Mouse (Mus musculus) MEL (cell line): ENCODE measurements at regions not wholly inside any gene's neighbourhood (a gene's known extent, or its start where the extent isn't known, plus 50 kb on each side); places are given as distances from the start of the nearest gene placed in this dataset.

Source experiments
- DNase-seq: peaks from one replicate; pipeline ENCODE4 v3.0.0; 2011; ENCODE audit warnings: low read depth, low spot score
- H3K27ac ChIP-seq: 2 replicates; pipeline ENCODE4 v1.5.1; 2012; ENCODE audit warnings: low read depth, mild to moderate bottlenecking, control low read depth, low read length, moderate library complexity; ENCODE audit not compliant: control insufficient read depth
- H3K27me3 ChIP-seq, 2 experiments: fragments of 150-350 bp in 1 of 2; sonication (generic) in 1 of 2; 2 replicates each; pipeline ENCODE4 v1.6.1; 2012; ENCODE audit warnings: low read length in 2 of 2, mild to moderate bottlenecking in 2 of 2, improper control_type of control experiment in 1 of 2, moderate library complexity in 1 of 2; ENCODE audit not compliant: insufficient read depth in 2 of 2, control insufficient read depth in 1 of 2
- H3K36me3 ChIP-seq, 2 experiments: 2 replicates each; pipeline ENCODE4 v1.6.1; 2012 to 2014; ENCODE audit warnings: low read length in 2 of 2, improper control_type of control experiment in 1 of 2, inconsistent platforms in 1 of 2, mild to moderate bottlenecking in 1 of 2; ENCODE audit not compliant: insufficient read depth in 2 of 2, control insufficient read depth in 1 of 2
- H3K4me1 ChIP-seq, 2 experiments: fragments of 150-350 bp in 1 of 2; sonication (generic) in 1 of 2; 2 replicates each; pipeline ENCODE4 v1.6.1; 2012; ENCODE audit warnings: low read length in 2 of 2, improper control_type of control experiment in 1 of 2, mild to moderate bottlenecking in 1 of 2; ENCODE audit not compliant: insufficient read depth in 2 of 2, control insufficient read depth in 1 of 2
- H3K4me3 ChIP-seq, 2 experiments: fragments of 150-350 bp in 1 of 2; sonication (generic) in 1 of 2; 2 replicates each; pipeline ENCODE4 v1.5.1; 2012; ENCODE audit warnings: low read depth in 2 of 2, low read length in 2 of 2, mild to moderate bottlenecking in 2 of 2, moderate library complexity in 2 of 2, control low read depth in 1 of 2, improper control_type of control experiment in 1 of 2; ENCODE audit not compliant: control insufficient read depth in 1 of 2, insufficient read depth in 1 of 2
- H3K79me2 ChIP-seq: 2 replicates; pipeline ENCODE4 v1.6.1; 2012; ENCODE audit warnings: mild to moderate bottlenecking, low read length, moderate library complexity; ENCODE audit not compliant: control insufficient read depth, poor library complexity, insufficient read depth
- H3K9ac ChIP-seq: 2 replicates; pipeline ENCODE4 v1.6.1; 2012; ENCODE audit warnings: low read depth, mild to moderate bottlenecking, control low read depth, low read length, moderate library complexity; ENCODE audit not compliant: control insufficient read depth, poor library complexity, severe bottlenecking
- H3K9me3 ChIP-seq: fragments of 150-350 bp; sonication (generic); replicated peaks from 2 replicates; pipeline ENCODE4 v1.6.1; 2012; ENCODE audit warnings: mild to moderate bottlenecking, low read length, improper control_type of control experiment, moderate library complexity; ENCODE audit not compliant: insufficient read depth
- CHD1 ChIP-seq: IDR thresholded peaks from 2 replicates; pipeline ENCODE4 v1.6.1; 2012; ENCODE audit warnings: low read depth, mild to moderate bottlenecking, inconsistent platforms, low read length, improper control_type of control experiment
- CHD2 ChIP-seq: IDR thresholded peaks from 2 replicates; pipeline ENCODE4 v1.6.1; 2011; ENCODE audit warnings: low read length, improper control_type of control experiment
- CTCF ChIP-seq, 3 experiments: IDR thresholded peaks in 2 of 3; conservative IDR thresholded peaks in 1 of 3; 2 replicates each; pipeline ENCODE4 v1.5.1; 2011 to 2012; ENCODE audit warnings: low read length in 3 of 3, low read depth in 2 of 3, mild to moderate bottlenecking in 2 of 3, improper control_type of control experiment in 1 of 3, inconsistent platforms in 1 of 3, mixed read lengths in 1 of 3, moderate library complexity in 1 of 3; ENCODE audit not compliant: control insufficient read depth in 1 of 3, insufficient read depth in 1 of 3, poor library complexity in 1 of 3, severe bottlenecking in 1 of 3
- E2F4 ChIP-seq: IDR thresholded peaks from 2 replicates; pipeline ENCODE4 v1.6.1; 2011; ENCODE audit warnings: low read depth, low read length, improper control_type of control experiment, borderline replicate concordance
- ELF1 ChIP-seq: IDR thresholded peaks from 2 replicates; pipeline ENCODE4 v1.6.1; 2014; ENCODE audit warnings: low read depth, mild to moderate bottlenecking, inconsistent platforms, low read length, improper control_type of control experiment, moderate library complexity
- GABPA ChIP-seq: IDR thresholded peaks from 2 replicates; pipeline ENCODE4 v1.6.1; 2012; ENCODE audit warnings: low read depth, mild to moderate bottlenecking, inconsistent platforms, low read length, improper control_type of control experiment, moderate library complexity
- GATA1 ChIP-seq: IDR thresholded peaks from 2 replicates; pipeline ENCODE4 v1.6.1; 2011; ENCODE audit warnings: low read depth, low read length, improper control_type of control experiment
- KAT2A ChIP-seq: conservative IDR thresholded peaks from 2 replicates; pipeline ENCODE4 v1.6.1; 2012; ENCODE audit warnings: low read depth, low read length, improper control_type of control experiment, inconsistent platforms
- MAFK ChIP-seq: IDR thresholded peaks from 2 replicates; pipeline ENCODE4 v1.6.1; 2011; ENCODE audit warnings: low read depth, mild to moderate bottlenecking, low read length, improper control_type of control experiment, borderline replicate concordance
- MYB ChIP-seq: IDR thresholded peaks from 2 replicates; pipeline ENCODE4 v1.6.1; 2011; ENCODE audit warnings: mild to moderate bottlenecking, low read depth, low read length, improper control_type of control experiment
- NELFE ChIP-seq: IDR thresholded peaks from 2 replicates; pipeline ENCODE4 v1.6.1; 2011; ENCODE audit warnings: low read depth, low read length, improper control_type of control experiment
- NRF1 ChIP-seq: IDR thresholded peaks from 2 replicates; pipeline ENCODE4 v1.6.1; 2014; ENCODE audit warnings: low read depth, mild to moderate bottlenecking, inconsistent platforms, low read length, improper control_type of control experiment, moderate library complexity; ENCODE audit not compliant: poor library complexity, insufficient read depth, severe bottlenecking
- POLR2A ChIP-seq, 2 experiments: IDR thresholded peaks; 2 replicates each; pipeline ENCODE4 v1.6.1; 2011 to 2012; ENCODE audit warnings: low read length in 2 of 2, mild to moderate bottlenecking in 2 of 2, control low read depth in 1 of 2, improper control_type of control experiment in 1 of 2, low read depth in 1 of 2, moderate library complexity in 1 of 2; ENCODE audit not compliant: control insufficient read depth in 1 of 2, insufficient read depth in 1 of 2, poor library complexity in 1 of 2
- POLR2AphosphoS2 ChIP-seq: IDR thresholded peaks from 2 replicates; pipeline ENCODE4 v1.6.1; 2011; ENCODE audit warnings: low read length, improper control_type of control experiment
- RCOR1 ChIP-seq: IDR thresholded peaks from 2 replicates; pipeline ENCODE4 v1.6.1; 2012; ENCODE audit warnings: low read depth, mild to moderate bottlenecking, inconsistent platforms, low read length, improper control_type of control experiment
- SIN3A ChIP-seq: IDR thresholded peaks from 2 replicates; pipeline ENCODE4 v1.6.1; 2012; ENCODE audit warnings: low read length, improper control_type of control experiment, inconsistent platforms
- SMC3 ChIP-seq: IDR thresholded peaks from 2 replicates; pipeline ENCODE4 v1.6.1; 2011; ENCODE audit warnings: low read depth, low read length, improper control_type of control experiment
- TAL1 ChIP-seq: IDR thresholded peaks from 2 replicates; pipeline ENCODE4 v1.6.1; 2012; ENCODE audit warnings: mild to moderate bottlenecking, inconsistent platforms, low read length, moderate library complexity, mixed read lengths
- TBP ChIP-seq: IDR thresholded peaks from 2 replicates; pipeline ENCODE4 v1.8.0; 2011; ENCODE audit warnings: low read depth, low read length, improper control_type of control experiment
- UBTF ChIP-seq: IDR thresholded peaks from 2 replicates; pipeline ENCODE4 v1.6.1; 2012; ENCODE audit warnings: low read depth, mild to moderate bottlenecking, inconsistent platforms, low read length, improper control_type of control experiment, moderate library complexity, borderline replicate concordance; ENCODE audit not compliant: insufficient read depth
- USF1 ChIP-seq: IDR thresholded peaks from 2 replicates; pipeline ENCODE4 v1.6.1; 2014; ENCODE audit warnings: low read depth, mild to moderate bottlenecking, inconsistent platforms, low read length, improper control_type of control experiment, moderate library complexity
- USF2 ChIP-seq, 2 experiments: IDR thresholded peaks; 2 replicates each; pipeline ENCODE4 v1.6.1; 2011 to 2012; ENCODE audit warnings: improper control_type of control experiment in 2 of 2, low read length in 2 of 2, borderline replicate concordance in 1 of 2, inconsistent platforms in 1 of 2, low read depth in 1 of 2, mild to moderate bottlenecking in 1 of 2; ENCODE audit not compliant: insufficient read depth in 1 of 2
- ZC3H11A ChIP-seq: IDR thresholded peaks from 2 replicates; pipeline ENCODE4 v1.6.1; 2012; ENCODE audit warnings: low read depth, mild to moderate bottlenecking, inconsistent platforms, low read length, improper control_type of control experiment
- ZKSCAN1 ChIP-seq: IDR thresholded peaks from 2 replicates; pipeline ENCODE4 v1.6.1; 2012; ENCODE audit warnings: low read depth, mild to moderate bottlenecking, inconsistent platforms, low read length, improper control_type of control experiment, moderate library complexity
- ZNF384 ChIP-seq: IDR thresholded peaks from 2 replicates; pipeline ENCODE4 v1.6.1; 2012; ENCODE audit warnings: low read depth, mild to moderate bottlenecking, inconsistent platforms, low read length, improper control_type of control experiment

GRCm38 (mm10) chr9:115559521-115559920 is 249.3 kb upstream of the Stt3b start:
- H3K36me3 ChIP-seq = no peaks in the 10 kb centered on the region
- no peaks in the 10 kb centered on the region for H3K4me1 ChIP-seq
- H3K27me3 ChIP-seq = no peaks in the 10 kb centered on the region
- TF ChIP-seq KAT2A = no peak
- no peak for TF ChIP-seq TAL1
- TF ChIP-seq CHD2 = no peak
- TF ChIP-seq RCOR1 = no peak
- TF ChIP-seq NRF1 = no peak
- TF ChIP-seq NELFE = no peak
- TF ChIP-seq ELF1 = no peak
- no peak for TF ChIP-seq POLR2AphosphoS2
- no peak for TF ChIP-seq E2F4
- no peak for TF ChIP-seq CHD1
- no peak for TF ChIP-seq MYB
- no peak for TF ChIP-seq ZNF384
- TF ChIP-seq USF1 = no peak
- no peak for TF ChIP-seq MAFK
- TF ChIP-seq CTCF (IDR thresholded peaks at IDR 0.05 in 2 of 3, conservative IDR thresholded peaks at IDR 0.05 in 1 of 3; ENCODE audit: control insufficient read depth in 1 of 3, insufficient read depth in 1 of 3, low read depth in 2 of 3, low read length in 3 of 3, poor library complexity in 1 of 3, severe bottlenecking in 1 of 3) = no peak
- no peak for TF ChIP-seq GABPA
- TF ChIP-seq ZKSCAN1 = no peak
- no peaks in the 10 kb centered on the region for H3K79me2 ChIP-seq
- no peaks in the 10 kb centered on the region for H3K9me3 ChIP-seq
- DNase-seq = no peak
- no peak overlapping the region for H3K4me3 ChIP-seq
- H3K9ac ChIP-seq = no peak overlapping the region
- no peak overlapping the region for H3K27ac ChIP-seq

- H3K4me3 ChIP-seq = no peak overlapping the region
- DNase-seq = no peak
- H3K27me3 ChIP-seq = no peaks in the 10 kb centered on the region
- H3K9me3 ChIP-seq = no peaks in the 10 kb centered on the region
- no peaks in the 10 kb centered on the region for H3K4me1 ChIP-seq
- TF ChIP-seq ZC3H11A (no peak), SIN3A (no peak), CTCF (IDR thresholded peaks at IDR 0.05 in 2 of 3, conservative IDR thresholded peaks at IDR 0.05 in 1 of 3; ENCODE audit: control insufficient read depth in 1 of 3, insufficient read depth in 1 of 3, low read depth in 2 of 3, low read length in 3 of 3, poor library complexity in 1 of 3, severe bottlenecking in 1 of 3) (no peak), E2F4 (no peak), USF2 (IDR thresholded peaks at IDR 0.05; ENCODE audit: borderline replicate concordance in 1 of 2, insufficient read depth in 1 of 2, low read depth in 1 of 2, low read length in 2 of 2) (no peak), MYB (no peak), CHD1 (no peak), UBTF (no peak), TAL1 (no peak), SMC3 (no peak), NRF1 (no peak), TBP (no peak), POLR2A (IDR thresholded peaks at IDR 0.05; ENCODE audit: control insufficient read depth in 1 of 2, insufficient read depth in 1 of 2, low read depth in 1 of 2, low read length in 2 of 2, poor library complexity in 1 of 2) (no peak), GATA1 (no peak)
- no peak overlapping the region for H3K9ac ChIP-seq
- no peaks in the 10 kb centered on the region for H3K36me3 ChIP-seq
- H3K27ac ChIP-seq = no peak overlapping the region
- no peaks in the 10 kb centered on the region for H3K79me2 ChIP-seq
Measured at GRCm38 (mm10) chr9:115561207-115561606, 251.0 kb upstream of the Stt3b start.
